Mouse (Mus musculus) heart, embryonic 12.5 days (tissue): ENCODE measurements around the gene Btbd10. TPM values are rescaled to one million over a fixed set of nuclear protein-coding genes. Genes with fewer than 3 reads are reported as not detected.

ENCODE experiments used
- ATAC-seq: fragments of 200-750 bp; cut with Nextera tagmentation; 2 replicates; pipeline ENCODE4 v1.8.0; 2017; ENCODE audit warnings: moderate TSS enrichment, moderate library complexity; ENCODE audit not compliant: insufficient number of reproducible peaks, low FRiP score
- H3K27ac ChIP-seq: fragments of 300-500 bp; sonication (generic); 2 replicates; pipeline ENCODE4 v1.5.1; 2016; ENCODE audit warnings: mild to moderate bottlenecking, moderate library complexity; ENCODE audit not compliant: poor library complexity, severe bottlenecking
- H3K27me3 ChIP-seq: fragments of 300-500 bp; sonication (generic); replicated peaks from 2 replicates; pipeline ENCODE4 v1.6.1; 2016; ENCODE audit warnings: mild to moderate bottlenecking, moderate library complexity
- H3K36me3 ChIP-seq: fragments of 300-500 bp; sonication (generic); 2 replicates; pipeline ENCODE4 v1.6.1; 2016; ENCODE audit warnings: mild to moderate bottlenecking, moderate library complexity
- H3K4me1 ChIP-seq: fragments of 300-500 bp; sonication (generic); replicated peaks from 2 replicates; pipeline ENCODE4 v1.6.1; 2016; ENCODE audit warnings: mild to moderate bottlenecking
- H3K4me2 ChIP-seq: fragments of 300-500 bp; sonication (generic); 2 replicates; pipeline ENCODE4 v1.6.1; 2016; ENCODE audit warnings: mild to moderate bottlenecking, moderate library complexity
- H3K4me3 ChIP-seq: fragments of 300-500 bp; sonication (generic); 2 replicates; pipeline ENCODE4 v1.5.1; 2016; ENCODE audit warnings: mild to moderate bottlenecking
- H3K9ac ChIP-seq: fragments of 300-500 bp; sonication (generic); 2 replicates; pipeline ENCODE4 v1.6.1; 2016; ENCODE audit warnings: mild to moderate bottlenecking, moderate library complexity
- H3K9me3 ChIP-seq: fragments of 300-500 bp; sonication (generic); replicated peaks from 2 replicates; pipeline ENCODE4 v1.6.1; 2016; ENCODE audit warnings: mild to moderate bottlenecking, moderate library complexity
- WGBS: fragments of 180-500 bp; shearing (Covaris S2); methylation state at CpG from one replicate; pipeline ENCODE4 v1.1.7; 2016; 5-methylcytosine and 5-hydroxymethylcytosine counted together
- polyA plus RNA-seq: library from polyadenylated mRNA; unstranded; fragments of >200 nt; fragmentation: Nextera tagmentation; extraction: Ambion mirVana; gene quantifications from 2 replicates; pipeline ENCODE4 v1.2.1, GENCODE M21; 2016

Btbd10 gene
- polyA plus RNA-seq, 1 experiment from 2014 or later, result 24.0 TPM

DNA sequence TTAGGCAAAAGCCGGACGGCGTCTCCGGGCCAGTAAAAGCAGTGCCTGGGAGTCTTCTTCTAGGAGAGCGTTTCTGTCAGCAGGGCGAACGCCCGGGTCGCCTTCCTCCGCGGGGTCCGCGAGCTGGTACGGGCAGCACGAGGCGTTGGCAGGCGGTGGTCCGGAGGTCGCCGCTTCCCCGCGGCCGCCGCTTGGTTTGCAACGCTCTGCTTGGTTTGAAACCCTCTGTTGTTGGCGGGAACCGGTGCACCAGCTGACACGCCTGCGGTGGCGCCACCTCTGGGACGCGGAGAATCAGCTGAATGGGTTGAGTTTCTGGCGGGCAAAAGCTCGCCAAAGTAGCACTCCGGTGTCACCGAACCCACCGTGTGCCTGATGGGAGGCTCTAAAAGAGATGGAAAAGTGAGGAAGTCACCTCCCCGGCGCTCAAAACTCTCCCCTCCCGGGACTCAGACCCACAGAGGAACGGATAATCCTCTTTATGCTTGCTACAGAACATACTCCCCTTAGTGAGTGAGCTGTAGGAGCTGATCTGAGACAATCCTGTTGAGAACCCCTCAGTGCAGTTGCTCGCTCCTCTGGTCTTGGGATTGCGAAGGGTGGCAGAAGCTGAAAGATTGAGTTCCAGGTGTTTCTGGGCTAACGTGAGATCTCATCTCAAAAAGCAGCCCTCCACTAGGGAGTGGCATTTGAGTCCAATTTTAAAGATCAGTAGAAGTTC is 588 bp upstream of the Btbd10 start:
- Histone ChIP-seq H3K4me1 (peaks cover 8% of the 10 kb centered on the region; the same call in 1 of the 2 replicates), H3K4me3 (peak overlapping the region; percentile 78), H3K4me2 (peak overlapping the region; percentile 80), H3K9ac (peak overlapping the region; percentile 87), H3K27me3 (no peaks in the 10 kb centered on the region), H3K9me3 (no peaks in the 10 kb centered on the region), H3K36me3 (no peaks in the 10 kb centered on the region), H3K27ac (peak overlapping the region; percentile 88)
- ATAC-seq, result peak; percentile 73
- under 1% methylated on average over 44 of the region's 44 CpGs for WGBS

DNA sequence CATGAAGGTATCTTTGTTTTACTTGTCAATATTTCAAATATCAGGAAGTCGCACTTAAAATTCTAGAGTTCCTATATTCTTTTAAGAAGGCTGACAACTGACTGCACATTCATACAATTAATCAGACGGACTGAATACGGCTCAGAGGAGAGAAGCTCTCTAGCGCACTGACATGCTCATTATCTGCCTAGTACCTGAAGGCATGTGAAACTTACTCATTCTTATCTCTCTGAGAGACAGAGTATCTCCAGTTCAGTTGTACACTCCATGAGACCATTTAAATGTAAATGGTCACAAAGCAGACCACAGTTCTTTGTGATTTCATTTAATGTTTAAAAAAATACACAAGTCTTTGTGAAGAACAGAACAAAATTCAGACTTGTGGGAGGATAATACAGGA is 1.8 kb downstream of the Btbd10 start:
- Histone ChIP-seq H3K36me3 (no peaks in the 10 kb centered on the region), H3K4me2 (no peak overlapping the region), H3K9ac (no peak overlapping the region), H3K4me1 (peaks cover 8% of the 10 kb centered on the region; the same call in 1 of the 2 replicates), H3K27ac (no peak overlapping the region), H3K9me3 (no peaks in the 10 kb centered on the region), H3K27me3 (no peaks in the 10 kb centered on the region), H3K4me3 (no peak overlapping the region)
- WGBS, result 53% methylated on average over 4 of the region's 4 CpGs
- no peak for ATAC-seq

DNA sequence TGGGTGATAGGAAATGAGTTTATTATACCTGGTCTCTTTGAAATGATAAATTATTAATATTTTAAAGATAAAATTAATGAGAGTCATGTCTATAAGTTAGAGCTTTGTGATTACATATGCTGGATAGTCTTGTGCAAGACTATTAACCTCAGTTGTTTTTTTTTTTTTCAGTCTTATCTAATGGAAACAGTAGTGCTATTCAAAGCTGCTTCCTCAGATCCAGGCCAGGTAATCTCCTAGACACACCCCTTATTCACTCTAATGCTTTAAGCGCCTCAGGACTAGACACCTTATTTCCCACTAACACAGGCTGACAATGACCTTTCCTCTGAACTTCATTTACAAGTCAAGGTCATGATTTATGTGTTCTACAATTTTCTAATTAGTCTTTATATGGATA is 20.1 kb downstream of the Btbd10 start:
- WGBS, result 68% methylated on average over 1 of the region's 1 CpGs
- H3K9ac ChIP-seq, result no peak overlapping the region
- H3K36me3 ChIP-seq, result no peaks in the 10 kb centered on the region
- no peak overlapping the region for H3K4me3 ChIP-seq
- H3K27me3 ChIP-seq, result no peaks in the 10 kb centered on the region
- peaks cover 7% of the 10 kb centered on the region for H3K4me1 ChIP-seq
- no peak overlapping the region for H3K27ac ChIP-seq
- H3K9me3 ChIP-seq, result no peaks in the 10 kb centered on the region
- H3K4me2 ChIP-seq, result no peak overlapping the region
- ATAC-seq, result no peak

DNA sequence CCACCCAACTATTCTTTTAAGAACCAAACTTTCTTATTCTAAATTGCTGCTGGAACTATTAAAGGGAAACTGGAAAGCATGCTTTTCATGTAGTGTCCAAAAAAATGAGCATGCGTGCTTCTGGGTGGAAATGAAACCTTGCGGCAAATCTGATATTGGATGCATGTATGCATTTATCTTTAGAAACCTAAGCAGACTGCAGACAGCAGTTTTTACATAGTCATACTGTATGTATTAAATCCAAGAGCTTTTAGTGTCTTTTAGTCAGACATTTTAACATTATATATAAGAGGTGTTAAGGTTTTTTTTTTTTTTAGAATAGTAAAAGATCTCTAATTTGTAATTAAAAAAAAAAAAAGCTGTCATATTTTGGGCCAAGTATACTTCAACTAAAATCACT is 21.5 kb downstream of the Btbd10 start:
- Histone ChIP-seq H3K27ac (no peak overlapping the region), H3K4me2 (no peak overlapping the region), H3K9me3 (no peaks in the 10 kb centered on the region), H3K9ac (no peak overlapping the region), H3K36me3 (no peaks in the 10 kb centered on the region), H3K4me3 (no peak overlapping the region), H3K4me1 (peaks cover 7% of the 10 kb centered on the region), H3K27me3 (no peaks in the 10 kb centered on the region)
- ATAC-seq, result no peak
- WGBS, result 89% methylated on average over 2 of the region's 2 CpGs

DNA sequence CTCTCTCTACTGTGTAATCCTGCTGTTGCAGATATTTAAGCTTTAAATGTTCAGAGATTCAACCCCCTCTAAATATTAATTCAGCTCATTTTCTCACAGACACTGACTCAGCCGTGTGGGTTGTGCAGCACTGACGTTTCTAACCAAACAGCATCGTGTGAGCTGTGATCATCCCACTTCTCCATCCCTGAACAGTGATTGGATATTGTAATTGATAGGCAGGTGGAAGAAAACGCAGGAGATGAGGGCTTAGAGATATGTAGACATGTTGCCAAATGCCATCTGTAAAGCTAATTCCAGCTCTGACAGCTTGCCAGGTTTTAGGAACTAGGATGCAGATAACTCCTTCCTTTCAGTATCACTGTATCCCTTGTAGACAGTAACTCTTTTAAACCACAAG is 21.9 kb downstream of the Btbd10 start:
- H3K4me3 ChIP-seq, result no peak overlapping the region
- H3K9me3 ChIP-seq, result no peaks in the 10 kb centered on the region
- H3K27me3 ChIP-seq, result no peaks in the 10 kb centered on the region
- H3K27ac ChIP-seq, result no peak overlapping the region
- WGBS, result 31% methylated on average over 4 of the region's 4 CpGs
- no peak for ATAC-seq
- H3K4me2 ChIP-seq, result no peak overlapping the region
- H3K9ac ChIP-seq, result no peak overlapping the region
- H3K36me3 ChIP-seq, result no peaks in the 10 kb centered on the region
- peaks cover 7% of the 10 kb centered on the region for H3K4me1 ChIP-seq

DNA sequence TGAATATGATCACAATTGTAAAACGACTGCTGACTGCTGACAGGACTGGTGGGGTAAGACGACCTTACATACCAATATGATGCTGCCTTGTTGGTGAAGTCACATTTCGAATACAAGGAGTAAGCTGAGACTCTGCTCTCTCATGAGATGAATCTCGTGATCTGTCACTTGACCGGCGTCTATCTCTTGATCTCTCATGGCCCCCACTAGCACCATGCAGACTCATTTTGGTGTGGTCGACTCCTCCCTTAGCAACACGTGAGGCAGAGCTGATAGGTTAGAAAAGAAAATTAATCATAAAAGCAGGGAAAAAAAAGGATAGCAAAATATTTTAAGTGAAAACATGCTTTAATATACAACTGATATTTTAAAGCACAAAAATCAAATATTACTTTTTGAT is 33.9 kb downstream of the Btbd10 start:
- no peaks in the 10 kb centered on the region for H3K27me3 ChIP-seq
- no peak overlapping the region for H3K9ac ChIP-seq
- H3K4me2 ChIP-seq, result no peak overlapping the region
- no peak for ATAC-seq
- H3K9me3 ChIP-seq, result no peaks in the 10 kb centered on the region
- H3K4me1 ChIP-seq, result no peaks in the 10 kb centered on the region
- H3K36me3 ChIP-seq, result no peaks in the 10 kb centered on the region
- 86% methylated on average over 8 of the region's 8 CpGs for WGBS
- no peak overlapping the region for H3K27ac ChIP-seq
- H3K4me3 ChIP-seq, result no peak overlapping the region

DNA sequence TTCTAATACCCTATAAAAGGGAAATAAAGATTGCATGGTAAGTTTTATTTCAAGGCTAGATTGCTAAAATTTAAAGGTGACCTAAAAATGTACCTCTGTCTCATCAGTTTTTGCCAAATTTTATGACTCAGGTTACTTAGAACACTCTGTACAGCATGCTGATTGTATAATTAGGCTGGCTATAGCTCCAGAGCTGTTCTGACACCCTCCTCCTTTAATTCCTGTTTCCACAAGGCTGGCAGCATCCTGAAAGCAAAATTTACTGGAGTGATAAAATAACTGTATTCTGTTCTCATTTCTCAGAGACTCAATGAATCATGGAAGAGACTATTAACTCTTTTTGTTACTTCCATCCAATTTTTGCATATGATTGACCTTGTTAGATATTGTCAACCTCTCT is 35.2 kb downstream of the Btbd10 start:
- H3K36me3 ChIP-seq, result no peaks in the 10 kb centered on the region
- H3K9ac ChIP-seq, result no peak overlapping the region
- no peaks in the 10 kb centered on the region for H3K9me3 ChIP-seq
- H3K27ac ChIP-seq, result no peak overlapping the region
- no peaks in the 10 kb centered on the region for H3K4me1 ChIP-seq
- no peak overlapping the region for H3K4me2 ChIP-seq
- ATAC-seq, result no peak
- no peak overlapping the region for H3K4me3 ChIP-seq
- H3K27me3 ChIP-seq, result no peaks in the 10 kb centered on the region

DNA sequence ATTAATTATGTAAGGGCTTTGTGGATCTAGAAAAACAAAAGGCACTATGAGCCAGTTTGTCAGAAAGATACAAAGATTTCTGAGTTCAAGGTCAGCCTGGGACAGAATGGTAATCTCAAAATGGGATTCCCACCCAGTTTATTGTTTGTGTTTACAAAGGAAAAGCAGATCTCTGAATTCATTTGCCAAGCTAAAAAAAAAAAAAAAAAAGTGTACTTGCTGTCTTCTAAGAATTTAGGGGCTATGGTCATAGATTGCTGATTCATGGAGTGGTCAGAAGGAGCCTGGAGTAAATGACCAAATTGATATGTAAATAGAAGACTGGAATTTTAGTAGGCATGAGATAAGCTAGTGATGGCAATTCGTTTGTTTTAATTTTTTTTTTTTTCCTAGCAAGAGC is 49.1 kb downstream of the Btbd10 start:
- ATAC-seq, result no peak
- peaks cover 10% of the 10 kb centered on the region for H3K4me1 ChIP-seq
- 53% methylated on average over 1 of the region's 1 CpGs for WGBS

DNA sequence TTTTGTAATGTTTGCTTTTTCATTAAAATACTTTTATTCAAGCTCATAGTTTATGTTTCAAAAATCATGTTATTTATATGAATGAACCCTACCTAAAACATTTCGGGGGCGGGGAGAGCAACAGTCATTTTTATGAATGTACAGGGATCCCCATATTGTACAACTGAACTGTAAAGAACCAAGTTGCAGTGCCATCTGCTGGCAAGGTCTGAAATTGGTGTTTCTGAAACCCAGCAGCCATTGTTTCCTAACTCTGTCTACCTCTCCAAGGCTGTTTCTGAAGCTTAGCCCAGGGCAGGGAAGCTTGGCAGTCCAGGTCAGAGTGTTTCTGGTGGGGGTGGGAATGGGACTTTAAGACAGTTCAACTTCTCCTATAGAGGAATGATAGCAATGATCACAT is 57.4 kb downstream of the Btbd10 start:
- Histone ChIP-seq H3K4me3 (no peak overlapping the region), H3K27ac (no peak overlapping the region), H3K36me3 (peaks cover 17% of the 10 kb centered on the region), H3K4me1 (no peaks in the 10 kb centered on the region), H3K27me3 (no peaks in the 10 kb centered on the region), H3K4me2 (no peak overlapping the region), H3K9ac (no peak overlapping the region), H3K9me3 (no peaks in the 10 kb centered on the region)
- ATAC-seq, result no peak
- 21% methylated on average over 2 of the region's 2 CpGs for WGBS

More for the DNA sequence above, 49.1 kb downstream of the Btbd10 start:
- Histone ChIP-seq H3K36me3 (peaks cover 13% of the 10 kb centered on the region), H3K27ac (no peak overlapping the region), H3K4me3 (no peak overlapping the region), H3K4me2 (no peak overlapping the region), H3K9me3 (no peaks in the 10 kb centered on the region), H3K9ac (no peak overlapping the region), H3K27me3 (no peaks in the 10 kb centered on the region)

DNA sequence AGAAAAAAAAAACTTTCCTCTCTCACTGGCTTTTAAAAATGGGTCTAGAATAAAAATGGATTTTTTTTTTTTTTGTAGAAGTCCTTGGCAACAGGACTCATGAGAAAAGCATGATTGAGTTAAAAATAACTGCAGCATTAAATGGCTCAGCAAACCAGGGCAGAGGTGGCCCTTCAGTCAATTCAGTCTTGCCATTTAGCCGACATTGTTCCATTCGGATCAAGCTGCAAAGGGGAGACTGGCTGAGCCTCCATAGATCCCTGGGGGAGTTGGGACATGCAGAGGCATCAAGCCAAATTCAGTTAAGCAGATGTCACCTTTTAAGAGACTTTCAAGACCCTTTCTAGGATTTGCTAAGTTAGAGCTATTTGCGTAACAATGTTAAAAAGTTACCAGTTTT is 59.1 kb downstream of the Btbd10 start:
- Histone ChIP-seq H3K27ac (no peak overlapping the region), H3K9ac (no peak overlapping the region), H3K36me3 (peaks cover 11% of the 10 kb centered on the region; the same call in 1 of the 2 replicates), H3K27me3 (no peaks in the 10 kb centered on the region), H3K4me2 (no peak overlapping the region), H3K4me3 (no peak overlapping the region), H3K9me3 (no peaks in the 10 kb centered on the region), H3K4me1 (0 out of 2 replicates have a peak, but pooled peaks cover 5% of the 10 kb centered on the region)
- ATAC-seq, result no peak
- 77% methylated on average over 3 of the region's 3 CpGs for WGBS

DNA sequence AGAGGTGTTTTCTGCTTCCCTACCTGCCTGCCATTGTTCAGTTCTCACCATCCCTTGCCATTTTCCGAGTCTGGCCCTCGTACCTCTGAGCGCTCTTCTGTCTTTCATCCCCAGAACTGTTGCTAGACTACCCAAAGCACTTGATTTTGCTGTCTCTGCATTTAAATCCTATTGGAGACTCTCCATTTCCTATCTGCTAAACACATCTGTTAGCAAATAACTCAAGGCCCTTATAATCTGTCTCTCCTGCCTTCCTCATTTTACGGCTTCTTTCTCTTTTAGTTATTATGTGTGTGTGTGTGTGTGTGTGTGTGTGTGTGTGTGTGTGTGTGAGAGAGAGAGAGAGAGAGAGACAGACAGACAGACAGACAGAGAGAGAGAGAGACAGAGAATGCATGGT is 71.4 kb downstream of the Btbd10 start:
- no peak overlapping the region for H3K4me2 ChIP-seq
- peaks cover 24% of the 10 kb centered on the region for H3K36me3 ChIP-seq
- WGBS, result 93% methylated on average over 4 of the region's 4 CpGs
- H3K9ac ChIP-seq, result no peak overlapping the region
- H3K4me1 ChIP-seq, result peaks cover 13% of the 10 kb centered on the region
- no peak for ATAC-seq
- no peak overlapping the region for H3K27ac ChIP-seq
- no peaks in the 10 kb centered on the region for H3K9me3 ChIP-seq
- no peaks in the 10 kb centered on the region for H3K27me3 ChIP-seq
- H3K4me3 ChIP-seq, result no peak overlapping the region
